Mouse (Mus musculus): ENCODE results near the gene Zeb2.

- TF ChIP-seq CTCF (IDR thresholded peaks at IDR 0.05; ENCODE audit: borderline replicate concordance, insufficient read depth, low read length) (no peak), POLR2A (IDR thresholded peaks at IDR 0.05; ENCODE audit: low read depth, low read length) (no peak)
These were observed 31.5 kb downstream of the Zeb2 start for GRCm38 (mm10) chr2:45085653-45086052.

Measured in embryonic fibroblast, embryonic 13.5 days (primary cell).